Mouse (Mus musculus): ENCODE data around the gene Gabrb1.

DNA sequence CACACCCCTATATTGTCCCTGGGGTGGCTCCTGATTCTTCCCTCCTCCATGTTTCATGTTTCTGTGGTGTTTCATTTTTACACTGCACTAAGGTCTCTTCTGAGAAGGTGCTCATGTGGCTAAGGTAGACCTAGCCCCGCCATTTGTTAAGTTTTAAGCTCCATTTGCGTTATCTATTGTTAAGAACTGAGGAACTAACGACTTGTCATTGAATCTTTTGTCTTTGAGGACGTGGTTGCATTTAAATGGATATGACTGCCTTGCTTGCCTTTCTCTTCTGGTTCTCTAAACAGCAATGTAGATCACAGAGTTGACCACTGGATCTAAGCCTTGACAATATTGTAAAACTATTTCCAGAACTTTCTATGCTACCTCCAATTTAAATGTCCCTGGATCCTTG lies 265.7 kb downstream of the Gabrb1 start:
- TF ChIP-seq CTCF (IDR thresholded peaks at IDR 0.05; ENCODE audit: low read depth, low read length) = no peak
- no peak for TF ChIP-seq POLR2A (IDR thresholded peaks at IDR 0.05; ENCODE audit: insufficient read depth, low read length)
